Mouse (Mus musculus): Measurements from ENCODE around the gene Col19a1. TPM values are rescaled to one million over a fixed set of nuclear protein-coding genes. Genes with fewer than 3 reads are reported as not detected.

Gene Col19a1
- total RNA-seq, 1 experiment from 2014 or later, result 0.50 TPM

Other genes starting within 250 kb of the Col19a1 start
- 12.0 and 23.3 TPM in 2 replicates for gene Lmbrd1, start 91.2 kb upstream of the Col19a1 start, total RNA-seq (2017)